Mouse (Mus musculus): Measurements from ENCODE around the gene Sdf2. TPM values are rescaled to one million over a fixed set of nuclear protein-coding genes. Genes with fewer than 3 reads are reported as not detected.

The Sdf2 gene
- polyA plus RNA-seq, 2 experiments = 93.8 to 125 TPM

GRCm38 (mm10) chr11:78209886-78210285 is 35.7 kb upstream of the Sdf2 start:
- TF ChIP-seq POLR2A (IDR thresholded peaks at IDR 0.05; ENCODE audit: borderline replicate concordance, extremely low read depth, insufficient read depth, insufficient read length) = no peak
- Histone ChIP-seq H3K4me1 (ENCODE audit: control insufficient read depth, insufficient read depth, low read length) (no peaks in the 10 kb centered on the region), H3K9ac (ENCODE audit: low read depth, low read length, severe bottlenecking) (no peak overlapping the region), H3K9me3 (ENCODE audit: control insufficient read depth, low read length) (no peaks in the 10 kb centered on the region), H3K27me3 (ENCODE audit: control insufficient read depth, insufficient read depth, low read length) (no peaks in the 10 kb centered on the region), H3K27ac (replicated peaks; ENCODE audit: low read depth, low read length) (no peak overlapping the region), H3K36me3 (ENCODE audit: control insufficient read depth, insufficient read depth, low read length) (peaks cover 99% of the 10 kb centered on the region), H3K4me3 (replicated peaks; ENCODE audit: low read length) (no peak overlapping the region), H3K4me2 (replicated peaks; ENCODE audit: low read depth, low read length, severe bottlenecking) (no peak overlapping the region)
- ATAC-seq (ENCODE audit: low FRiP score, low read depth) = no peak
- 89% methylated on average over 5 of the region's 6 CpGs for WGBS
- no peak for DNase-seq (ENCODE audit: low spot score)

- H3K4me3 ChIP-seq (replicated peaks; ENCODE audit: low read length) = no peak overlapping the region
- ATAC-seq (ENCODE audit: low FRiP score, low read depth) (no peak), DNase-seq (ENCODE audit: low spot score) (no peak)
- no peak overlapping the region for H3K27ac ChIP-seq (replicated peaks; ENCODE audit: low read depth, low read length)
- no peaks in the 10 kb centered on the region for H3K9me3 ChIP-seq (ENCODE audit: control insufficient read depth, low read length)
- H3K27me3 ChIP-seq (ENCODE audit: control insufficient read depth, insufficient read depth, low read length) = no peaks in the 10 kb centered on the region
- WGBS = 77% methylated on average over 7 of the region's 7 CpGs
- peaks cover 100% of the 10 kb centered on the region for H3K36me3 ChIP-seq (ENCODE audit: control insufficient read depth, insufficient read depth, low read length)
- no peak overlapping the region for H3K9ac ChIP-seq (ENCODE audit: low read depth, low read length, severe bottlenecking)
- no peak overlapping the region for H3K4me2 ChIP-seq (replicated peaks; ENCODE audit: low read depth, low read length, severe bottlenecking)
- no peak for TF ChIP-seq POLR2A (IDR thresholded peaks at IDR 0.05; ENCODE audit: borderline replicate concordance, extremely low read depth, insufficient read depth, insufficient read length)
- no peaks in the 10 kb centered on the region for H3K4me1 ChIP-seq (ENCODE audit: control insufficient read depth, insufficient read depth, low read length)
Measured at GRCm38 (mm10) chr11:78210615-78211014, 34.9 kb upstream of the Sdf2 start.

DNA sequence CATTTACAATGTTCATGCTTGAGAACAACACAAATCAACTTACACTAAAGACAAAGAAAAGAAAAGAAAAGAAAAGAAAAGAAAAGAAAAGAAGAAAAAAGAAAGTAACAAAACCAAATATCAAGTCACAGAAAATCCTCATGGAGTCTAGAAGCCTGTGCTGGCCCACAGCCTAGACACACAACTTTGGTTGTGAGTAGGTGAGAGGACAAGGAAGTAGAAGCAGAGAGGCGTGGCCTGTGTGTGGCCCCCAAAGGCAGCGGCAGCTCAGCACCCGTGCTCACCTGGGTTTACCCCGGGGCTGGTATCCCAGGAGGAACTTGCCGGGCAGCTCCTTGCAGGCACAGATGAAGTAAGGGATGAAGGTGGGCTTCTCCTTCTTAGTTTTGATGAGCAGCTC is 34.0 kb upstream of the Sdf2 start:
- Histone ChIP-seq H3K27me3 (ENCODE audit: control insufficient read depth, insufficient read depth, low read length) (no peaks in the 10 kb centered on the region), H3K9me3 (ENCODE audit: control insufficient read depth, low read length) (no peaks in the 10 kb centered on the region), H3K4me3 (replicated peaks; ENCODE audit: low read length) (no peak overlapping the region), H3K36me3 (ENCODE audit: control insufficient read depth, insufficient read depth, low read length) (peaks cover 99% of the 10 kb centered on the region), H3K9ac (ENCODE audit: low read depth, low read length, severe bottlenecking) (no peak overlapping the region), H3K4me2 (replicated peaks; ENCODE audit: low read depth, low read length, severe bottlenecking) (no peak overlapping the region), H3K27ac (replicated peaks; ENCODE audit: low read depth, low read length) (no peak overlapping the region), H3K4me1 (ENCODE audit: control insufficient read depth, insufficient read depth, low read length) (no peaks in the 10 kb centered on the region)
- no peak for ATAC-seq (ENCODE audit: low FRiP score, low read depth)
- WGBS = 86% methylated on average over 5 of the region's 5 CpGs
- DNase-seq (ENCODE audit: low spot score) = no peak
- no peak for TF ChIP-seq POLR2A (IDR thresholded peaks at IDR 0.05; ENCODE audit: borderline replicate concordance, extremely low read depth, insufficient read depth, insufficient read length)

DNA sequence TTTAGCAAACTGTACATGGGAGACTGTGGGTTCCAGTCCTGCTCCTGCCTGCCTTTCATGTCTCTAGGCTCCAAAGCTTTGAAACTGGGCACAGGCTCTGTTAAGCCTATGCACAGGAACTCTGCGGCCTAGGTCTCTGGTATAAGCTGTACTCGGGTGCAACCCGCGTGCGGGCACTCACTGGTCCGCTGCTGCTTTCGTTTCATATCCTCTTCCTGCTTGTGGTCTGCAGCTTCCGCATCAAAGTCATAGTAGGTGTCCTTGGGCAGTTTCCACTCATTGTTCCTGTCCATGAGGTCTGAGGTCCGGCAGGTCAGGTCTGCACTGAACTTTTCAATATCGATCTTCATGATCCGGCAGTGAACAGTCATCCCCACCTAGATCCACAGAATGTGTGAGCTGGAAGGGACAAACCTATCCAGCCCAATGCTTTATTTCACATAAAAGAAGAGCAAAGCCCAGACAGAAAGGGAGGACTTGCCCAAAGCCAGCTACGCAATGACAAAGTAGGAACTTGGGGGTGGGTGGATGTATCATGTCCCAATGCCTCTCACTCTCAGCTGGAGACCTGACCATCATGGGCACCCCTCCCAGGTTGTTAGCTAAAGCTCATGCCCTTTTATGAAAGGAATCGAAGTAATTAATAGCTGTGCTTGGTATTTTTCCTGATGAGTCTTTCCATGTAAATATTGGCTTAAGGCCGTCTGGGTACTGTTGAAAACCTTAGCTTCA is 32.3 kb upstream of the Sdf2 start:
- Histone ChIP-seq H3K9ac (ENCODE audit: low read depth, low read length, severe bottlenecking) (no peak overlapping the region), H3K4me1 (ENCODE audit: control insufficient read depth, insufficient read depth, low read length) (no peaks in the 10 kb centered on the region), H3K4me2 (replicated peaks; ENCODE audit: low read depth, low read length, severe bottlenecking) (no peak overlapping the region), H3K27ac (replicated peaks; ENCODE audit: low read depth, low read length) (no peak overlapping the region), H3K27me3 (ENCODE audit: control insufficient read depth, insufficient read depth, low read length) (no peaks in the 10 kb centered on the region), H3K36me3 (ENCODE audit: control insufficient read depth, insufficient read depth, low read length) (peaks cover 97% of the 10 kb centered on the region), H3K4me3 (replicated peaks; ENCODE audit: low read length) (no peak overlapping the region), H3K9me3 (ENCODE audit: control insufficient read depth, low read length) (no peaks in the 10 kb centered on the region)
- TF ChIP-seq POLR2A (IDR thresholded peaks at IDR 0.05; ENCODE audit: borderline replicate concordance, extremely low read depth, insufficient read depth, insufficient read length) = no peak
- DNase-seq (ENCODE audit: low spot score) (no peak), ATAC-seq (ENCODE audit: low FRiP score, low read depth) (no peak)
- 97% methylated on average over 14 of the region's 14 CpGs for WGBS

DNA sequence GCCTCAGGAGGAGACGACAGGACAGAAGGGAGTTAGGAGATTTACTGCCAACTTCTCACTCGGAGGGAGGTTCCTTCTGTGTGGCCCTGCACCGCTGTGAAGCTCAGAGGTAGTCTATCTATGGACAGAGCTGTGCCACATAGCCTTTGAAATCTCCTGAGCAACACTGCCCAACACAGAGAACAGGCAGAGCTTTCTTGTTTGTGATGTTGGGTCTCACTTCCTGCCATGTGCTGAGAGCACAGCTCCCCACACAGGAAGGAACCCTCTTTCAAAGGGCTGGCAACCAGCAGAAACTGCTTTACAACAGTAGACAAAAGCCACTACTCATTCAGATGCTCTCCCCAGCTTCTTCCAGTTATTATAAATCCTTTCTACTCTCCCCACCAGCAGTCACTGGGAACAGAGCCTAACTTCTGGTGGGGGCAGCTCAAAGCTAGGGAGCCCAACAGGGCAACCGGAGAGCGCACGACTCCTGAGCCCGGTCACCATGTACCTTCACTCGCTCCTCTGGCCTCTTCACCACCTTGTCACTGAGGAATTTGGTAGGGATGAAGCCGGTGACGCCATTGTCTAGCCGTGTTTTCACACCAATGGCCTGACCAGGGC is 29.7 kb upstream of the Sdf2 start:
- H3K9ac ChIP-seq (ENCODE audit: low read depth, low read length, severe bottlenecking) = no peak overlapping the region
- no peak for TF ChIP-seq POLR2A (IDR thresholded peaks at IDR 0.05; ENCODE audit: borderline replicate concordance, extremely low read depth, insufficient read depth, insufficient read length)
- DNase-seq (ENCODE audit: low spot score) (no peak), ATAC-seq (ENCODE audit: low FRiP score, low read depth) (no peak)
- H3K27me3 ChIP-seq (ENCODE audit: control insufficient read depth, insufficient read depth, low read length) = no peaks in the 10 kb centered on the region
- no peak overlapping the region for H3K4me3 ChIP-seq (replicated peaks; ENCODE audit: low read length)
- H3K36me3 ChIP-seq (ENCODE audit: control insufficient read depth, insufficient read depth, low read length) = peaks cover 96% of the 10 kb centered on the region
- H3K9me3 ChIP-seq (ENCODE audit: control insufficient read depth, low read length) = no peaks in the 10 kb centered on the region
- no peak overlapping the region for H3K27ac ChIP-seq (replicated peaks; ENCODE audit: low read depth, low read length)
- H3K4me2 ChIP-seq (replicated peaks; ENCODE audit: low read depth, low read length, severe bottlenecking) = no peak overlapping the region
- H3K4me1 ChIP-seq (ENCODE audit: control insufficient read depth, insufficient read depth, low read length) = no peaks in the 10 kb centered on the region
- 90% methylated on average over 11 of the region's 11 CpGs for WGBS

All from limb, embryonic 14.5 days (tissue).